Mouse (Mus musculus): ENCODE results near the gene Gm3149. TPM values are rescaled to one million over a fixed set of nuclear protein-coding genes. Genes with fewer than 3 reads are reported as not detected.

Gene Gm3149
- not detected in 2 replicates for polyA plus RNA-seq (2012; rRNA removed)

GRCm38 (mm10) chr14:4316983-4317382, at the start of gene Gm3149:
Gene Gm3149 (plus strand): TSS chr14:4317283.

GRCm38 (mm10) chr14:4334476-4335080, 17.5 kb downstream of the Gm3149 start, which contains the start of gene 2610042L04Rik:
Gene 2610042L04Rik (plus strand): TSS chr14:4334763.

Other genes starting within 250 kb of the Gm3149 start
- 0.05 TPM in 1 of 2 replicates, not detected in the other for gene Gm3115, start 233.2 kb upstream of the Gm3149 start, polyA plus RNA-seq (2012; rRNA removed)
- 11.4 and 11.5 TPM in 2 replicates for gene Gm8108, start 206.8 kb upstream of the Gm3149 start, polyA plus RNA-seq (2012; rRNA removed)
- 0.06 TPM in 1 of 2 replicates, not detected in the other for gene Gm3127, start 152.3 kb upstream of the Gm3149 start, polyA plus RNA-seq (2012; rRNA removed)
- 14.0 and 15.3 TPM in 2 replicates for gene Gm2974, start 134.7 kb upstream of the Gm3149 start, polyA plus RNA-seq (2012; rRNA removed)
- 0.03 TPM in 1 of 2 replicates, not detected in the other for gene Gm3138, start 67.7 kb upstream of the Gm3149 start, polyA plus RNA-seq (2012; rRNA removed)
- 8.9 and 9.1 TPM in 2 replicates for gene 2610042L04Rik, start 17.5 kb downstream of the Gm3149 start, polyA plus RNA-seq (2012; rRNA removed)
- gene Gm3159, start 80.2 kb downstream of the Gm3149 start, polyA plus RNA-seq (2012; rRNA removed): 0.05 and 0.08 TPM in 2 replicates
- 8.9 and 9.4 TPM in 2 replicates for gene Gm3164, start 98.2 kb downstream of the Gm3149 start, polyA plus RNA-seq (2012; rRNA removed)
- gene Gm3173, start 113.7 kb downstream of the Gm3149 start, polyA plus RNA-seq (2012; rRNA removed): 7.8 and 12.6 TPM in 2 replicates
- 0.13 TPM in 1 of 2 replicates, not detected in the other for gene Gm3182, start 164.5 kb downstream of the Gm3149 start, polyA plus RNA-seq (2012; rRNA removed)
- not detected in 2 replicates for gene Gm3047, start 238.1 kb downstream of the Gm3149 start, polyA plus RNA-seq (2012; rRNA removed)